Mouse (Mus musculus) kidney, postnatal 36 days (tissue): ENCODE results near the gene Nr3c2.

Source experiments
- DNase-seq, 2 experiments: peaks; one replicate each; pipeline ENCODE4 v3.0.0; 2021 to 2022; ENCODE audit warnings: mixed read lengths in 2 of 2

Gene Nr3c2

DNA sequence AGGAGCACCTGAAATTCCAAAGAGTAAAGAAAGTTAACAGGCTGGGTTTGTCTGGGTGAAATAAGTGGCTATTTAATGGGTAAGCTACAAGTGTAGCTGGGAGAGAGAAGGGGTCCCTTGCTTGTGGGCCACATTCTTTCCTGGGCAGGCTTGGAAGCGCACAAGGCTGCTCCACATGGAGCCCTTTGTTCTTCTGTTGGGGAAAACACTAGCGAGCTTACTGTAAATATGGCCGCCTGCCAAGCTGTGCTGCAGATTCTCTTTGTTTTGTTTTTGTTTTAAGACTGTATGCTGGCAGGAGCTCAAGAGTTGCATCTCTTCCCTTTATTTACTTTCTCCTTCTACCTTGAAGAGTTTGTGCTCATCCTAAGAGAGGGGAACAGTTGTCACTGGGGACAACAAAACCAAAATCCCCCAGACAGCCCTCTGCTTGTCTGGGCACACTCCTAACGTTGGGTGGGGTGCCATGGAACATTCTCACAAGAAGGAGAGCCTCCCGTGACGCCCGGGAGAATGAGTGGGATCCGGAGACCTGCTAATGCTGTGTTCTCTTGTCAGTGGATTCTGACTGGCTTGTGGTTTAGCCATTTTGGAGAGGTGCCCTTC is 73.8 kb downstream of the Nr3c2 start:
- DNase-seq: peak; percentile 25 to 65

DNA sequence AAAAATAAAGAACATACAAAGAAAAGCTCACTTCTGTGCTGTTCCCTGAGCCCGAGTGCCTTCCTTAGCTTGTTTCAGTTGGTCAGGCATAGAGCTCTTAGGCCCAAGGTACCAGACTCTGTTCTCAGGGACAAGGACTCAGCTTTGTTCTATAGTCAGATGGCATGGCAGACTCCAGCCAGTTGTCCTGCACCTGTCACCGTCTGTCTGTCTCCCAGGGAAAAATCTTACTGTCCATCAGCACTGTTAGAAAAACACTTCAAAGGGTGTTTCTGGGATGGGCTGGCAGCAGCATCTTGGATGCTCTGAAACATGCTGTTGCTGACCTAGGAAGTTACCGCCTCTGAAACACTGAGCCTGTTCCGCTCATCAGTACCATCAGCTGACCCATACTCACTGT is 78.7 kb downstream of the Nr3c2 start:
- no peak for DNase-seq

DNA sequence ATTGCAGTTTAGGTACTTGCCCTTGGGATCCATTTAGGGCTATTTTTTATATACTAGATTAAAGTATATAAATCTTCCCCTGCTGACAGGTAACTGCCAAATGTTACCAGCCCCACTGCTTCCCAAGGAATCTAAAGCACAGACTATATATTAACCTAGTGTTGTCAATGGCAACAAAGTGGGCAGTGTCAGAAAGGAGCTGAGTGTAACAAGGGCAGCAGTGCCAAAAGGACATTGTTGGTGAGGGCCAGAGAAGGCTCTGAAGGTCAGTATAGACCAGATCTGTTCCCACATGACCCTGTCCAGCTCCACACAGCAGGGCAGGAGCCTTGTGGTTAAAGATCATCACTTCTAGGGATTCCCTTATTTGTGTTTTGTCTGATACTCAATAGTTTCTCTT is 84.8 kb downstream of the Nr3c2 start:
- no peak for DNase-seq

DNA sequence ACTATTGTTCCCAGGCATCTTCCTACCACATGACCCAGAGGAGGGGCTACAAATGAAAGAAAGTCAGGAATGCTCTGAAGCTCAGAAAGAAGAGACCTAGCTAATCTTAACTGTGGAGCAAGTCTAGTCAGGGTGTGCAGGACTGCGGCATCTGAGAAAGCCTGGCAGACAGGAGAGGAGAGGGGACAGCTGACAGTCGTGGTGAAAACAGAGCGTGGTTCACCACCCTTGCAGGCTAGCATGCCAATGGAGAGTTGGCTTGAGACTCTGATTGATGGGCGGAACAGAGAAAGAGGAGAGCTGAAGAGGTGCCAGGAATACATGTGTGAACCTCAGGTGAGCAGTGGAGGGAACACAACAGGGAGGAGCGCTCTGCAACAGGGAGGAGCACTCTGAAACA is 85.6 kb downstream of the Nr3c2 start:
- DNase-seq: no peak

DNA sequence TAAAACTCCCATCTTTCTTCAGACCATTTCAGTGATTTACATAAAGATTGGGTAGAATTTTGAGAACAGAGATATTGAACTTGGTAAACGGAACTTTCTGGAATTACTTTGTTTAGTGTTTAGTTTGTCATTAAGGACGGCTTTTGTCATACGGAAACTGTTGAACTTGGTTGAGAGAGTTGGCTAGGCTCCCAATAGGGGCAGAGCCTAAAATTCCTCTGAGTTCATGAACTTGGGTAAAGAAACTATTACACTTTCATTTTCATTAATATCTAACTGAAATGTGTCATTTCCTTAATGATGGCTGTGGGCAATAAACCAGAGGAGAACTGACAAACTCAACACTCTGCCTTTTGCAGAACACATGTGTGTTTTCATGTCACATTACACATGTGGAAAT is 88.6 kb downstream of the Nr3c2 start:
- DNase-seq: peak; percentile 70 to 79

DNA sequence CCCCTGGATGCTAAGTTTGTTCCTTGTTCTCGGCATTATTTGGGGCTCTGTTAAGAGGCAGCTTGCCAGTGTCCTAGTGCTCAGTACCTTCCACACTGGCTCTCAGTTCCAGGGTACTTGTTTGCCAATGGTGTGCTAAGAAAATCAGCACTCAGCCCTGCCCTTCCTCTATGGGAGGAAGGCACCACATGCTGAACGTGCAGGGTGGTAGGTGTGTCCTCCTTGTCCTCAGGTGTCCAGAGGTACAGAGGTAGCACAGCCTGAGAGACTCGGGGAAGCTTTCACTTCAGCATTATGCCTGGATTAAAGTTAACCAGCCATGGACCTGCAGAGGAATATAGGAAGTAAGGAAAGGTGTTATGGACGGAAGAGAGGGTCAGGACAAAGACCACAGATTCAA is 99.0 kb downstream of the Nr3c2 start:
- DNase-seq: no peak

DNA sequence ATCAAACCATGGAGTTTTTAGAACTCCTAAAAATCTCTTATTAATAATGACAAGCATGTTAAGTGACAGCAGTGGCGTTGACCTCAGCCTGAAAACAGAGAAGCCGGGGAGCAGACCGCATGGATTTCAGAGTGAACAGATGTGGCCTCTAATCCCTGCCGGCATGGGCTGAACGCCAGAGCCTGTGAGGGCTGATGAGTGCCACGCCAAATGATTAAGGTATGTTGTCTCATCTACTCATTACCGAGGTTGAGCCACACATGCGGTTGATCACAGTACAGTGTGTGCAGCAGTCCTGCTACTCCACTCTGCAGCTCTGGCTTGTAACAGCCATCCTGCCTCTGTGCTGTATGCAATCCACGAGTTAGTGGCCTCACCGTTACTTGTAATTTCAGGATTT is 110.2 kb downstream of the Nr3c2 start:
- no peak for DNase-seq

DNA sequence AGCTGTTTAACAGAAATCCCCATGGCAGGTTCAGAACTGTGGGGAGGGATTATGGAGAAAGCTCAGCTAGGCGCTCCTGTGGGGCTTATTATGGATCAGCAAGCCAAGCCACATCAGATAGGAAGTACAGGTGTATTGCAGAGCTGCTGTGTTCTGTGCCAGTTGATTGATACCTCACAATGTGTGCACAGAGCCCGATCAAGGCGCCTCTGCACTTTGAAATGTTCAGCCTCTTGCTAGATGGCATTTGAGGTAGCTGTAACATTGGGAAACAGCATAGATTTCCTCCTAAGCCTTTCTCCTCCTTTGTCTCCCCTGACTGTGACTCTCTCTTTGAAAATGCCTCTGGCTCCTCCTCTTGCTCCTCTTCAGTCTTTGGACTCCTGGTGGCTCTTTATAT is 112.7 kb downstream of the Nr3c2 start:
- no peak for DNase-seq

DNA sequence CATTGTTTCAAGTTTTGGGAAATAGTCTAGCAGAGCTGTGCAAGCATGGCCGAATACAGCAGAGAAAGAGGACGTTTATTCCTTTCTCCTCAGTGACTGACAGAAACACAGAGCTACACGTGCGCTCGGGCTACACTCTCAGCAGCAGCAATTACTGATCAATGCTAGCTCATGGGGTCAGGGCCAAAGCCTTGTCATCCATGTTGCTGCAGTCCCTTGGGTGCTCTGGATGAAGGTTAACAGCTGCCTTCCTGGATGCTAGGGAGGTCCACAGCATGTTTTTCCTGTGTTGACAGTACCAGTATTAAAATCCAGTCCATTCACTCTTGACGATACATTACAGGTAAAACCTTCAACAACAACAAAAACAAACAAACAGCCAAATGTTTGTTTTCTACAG is 113.4 kb downstream of the Nr3c2 start:
- DNase-seq: no peak

DNA sequence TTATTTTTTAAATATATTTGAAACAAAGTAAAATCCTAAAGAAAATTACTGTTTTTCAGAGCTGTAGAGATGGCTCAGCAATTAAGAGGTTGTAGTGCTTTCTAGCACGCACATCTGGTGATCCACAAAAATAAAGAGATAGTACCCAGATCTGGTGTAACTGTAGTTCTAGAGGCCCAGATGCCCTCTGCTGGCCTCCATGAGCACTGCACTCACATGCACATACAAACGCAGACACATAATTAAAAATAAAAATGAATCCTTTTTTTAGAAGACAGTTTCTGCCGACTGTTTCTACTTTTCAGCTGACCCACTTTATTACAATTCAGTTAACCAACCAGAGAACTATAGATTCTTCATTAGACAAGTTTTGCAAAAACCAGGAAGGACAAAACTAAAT is 117.5 kb downstream of the Nr3c2 start:
- DNase-seq: peak in 1 of 2 experiments; percentile 19

DNA sequence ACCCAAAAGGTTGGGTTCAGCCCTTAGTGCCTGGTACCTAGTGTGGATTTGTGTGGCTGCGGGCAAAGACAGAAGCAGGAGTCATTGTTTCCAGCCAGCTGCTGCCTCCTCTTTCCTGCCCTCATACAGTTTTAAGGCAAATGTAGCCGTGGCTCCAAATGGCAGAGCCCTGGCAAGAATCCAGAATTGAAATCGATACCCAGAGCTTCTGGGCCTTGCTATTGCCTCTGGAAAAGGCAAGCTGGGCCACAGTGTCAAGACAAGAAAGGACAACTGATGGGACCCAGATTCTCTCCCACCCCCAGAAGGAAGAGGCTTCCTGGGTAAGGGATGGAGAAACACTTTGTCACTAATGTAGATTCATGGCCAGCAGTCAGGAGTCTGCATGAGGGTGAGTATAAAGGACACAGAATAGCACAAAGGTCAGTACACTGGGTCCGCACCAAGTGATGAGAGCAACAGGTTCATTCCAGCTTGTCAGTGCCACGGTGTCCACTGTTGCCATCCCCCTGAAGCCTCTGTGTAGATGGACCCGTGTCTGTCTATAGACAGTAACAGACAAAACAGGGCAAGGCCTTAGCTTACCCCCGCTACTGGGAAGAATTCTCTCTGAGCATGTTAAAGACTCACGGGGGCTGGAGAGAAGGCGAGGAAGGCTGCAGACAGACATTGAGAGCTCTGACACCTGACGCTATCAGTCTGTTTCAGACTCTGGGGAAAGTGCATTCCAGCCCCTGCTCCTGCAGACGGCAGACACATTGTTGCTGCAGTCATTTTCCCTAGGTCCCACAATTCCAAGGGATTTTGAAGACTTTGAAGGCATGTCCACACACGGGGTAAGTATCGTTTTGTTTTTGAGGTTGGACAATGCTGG is 124.8 kb downstream of the Nr3c2 start:
- DNase-seq: no peak

DNA sequence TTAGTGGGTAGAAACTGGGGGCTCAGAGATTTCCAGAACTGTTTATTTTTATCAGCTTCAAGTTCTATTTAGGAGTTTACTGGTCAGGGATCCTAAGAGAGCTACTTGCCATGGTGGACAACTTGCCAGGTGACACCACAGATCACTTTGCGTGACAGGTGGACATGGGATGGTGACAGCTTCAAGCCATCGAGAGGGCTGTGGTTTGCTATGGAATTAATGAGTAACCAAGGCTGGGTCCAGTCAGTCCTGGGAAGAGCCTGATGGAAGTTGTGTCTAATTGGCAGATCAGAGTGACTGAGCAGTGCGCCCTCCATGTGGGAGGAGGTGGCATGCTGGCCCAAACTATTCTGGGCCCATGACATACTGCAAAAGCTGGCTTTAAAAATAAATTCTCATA is 132.0 kb downstream of the Nr3c2 start:
- DNase-seq: no peak

DNA sequence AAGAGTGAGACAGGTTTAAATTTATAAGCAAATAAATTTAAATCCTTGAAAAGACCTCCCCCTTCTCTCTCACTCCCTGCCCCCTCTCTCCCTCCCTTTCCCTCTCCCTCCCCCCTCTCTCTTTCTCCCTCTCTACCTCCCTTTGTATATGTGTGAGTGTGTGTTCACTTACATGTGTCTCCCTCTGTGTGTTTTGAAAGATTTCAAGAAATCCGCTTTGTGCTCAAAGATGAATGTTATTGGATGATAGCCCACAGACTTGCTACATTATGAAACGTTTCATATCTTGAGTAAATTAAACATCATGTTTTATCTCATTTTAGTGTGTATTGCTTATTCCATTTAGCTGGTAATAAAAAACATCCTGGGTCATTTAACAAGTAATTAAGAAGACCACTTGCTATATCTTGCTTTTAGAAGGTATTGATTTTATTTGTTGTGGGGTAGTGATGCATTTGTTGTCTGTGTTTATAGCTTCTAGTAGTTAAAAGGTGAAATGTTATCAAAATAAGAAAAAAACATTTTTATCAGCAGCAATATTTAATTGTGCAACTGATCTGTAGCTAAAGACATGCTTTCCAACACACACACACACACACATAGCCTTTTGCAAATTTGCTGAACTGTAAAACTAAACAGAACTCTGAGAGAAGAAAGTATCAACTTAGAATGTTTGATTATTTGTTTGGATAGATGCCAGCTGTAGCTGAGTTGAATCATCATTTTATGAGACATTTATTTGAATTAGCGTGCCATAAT is 134.6 kb downstream of the Nr3c2 start:
- DNase-seq: no peak

DNA sequence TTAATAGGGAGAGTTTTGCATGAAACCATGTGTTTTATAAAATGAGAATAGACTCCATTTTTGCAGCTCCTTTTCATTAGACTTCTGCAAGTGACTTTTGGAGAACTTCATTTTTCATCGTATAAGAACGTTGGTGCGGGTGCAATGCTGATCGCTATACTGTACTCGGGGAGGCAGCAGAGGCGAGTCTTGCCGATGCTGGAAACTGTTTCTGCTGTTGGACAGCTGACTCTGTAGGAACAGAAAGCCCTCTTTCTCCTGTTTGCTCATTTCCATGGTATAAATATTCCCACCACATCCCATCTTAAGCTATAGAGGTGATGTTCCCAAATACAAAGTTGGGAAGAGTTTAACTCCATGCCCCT is 135.2 kb downstream of the Nr3c2 start:
- DNase-seq: no peak

DNA sequence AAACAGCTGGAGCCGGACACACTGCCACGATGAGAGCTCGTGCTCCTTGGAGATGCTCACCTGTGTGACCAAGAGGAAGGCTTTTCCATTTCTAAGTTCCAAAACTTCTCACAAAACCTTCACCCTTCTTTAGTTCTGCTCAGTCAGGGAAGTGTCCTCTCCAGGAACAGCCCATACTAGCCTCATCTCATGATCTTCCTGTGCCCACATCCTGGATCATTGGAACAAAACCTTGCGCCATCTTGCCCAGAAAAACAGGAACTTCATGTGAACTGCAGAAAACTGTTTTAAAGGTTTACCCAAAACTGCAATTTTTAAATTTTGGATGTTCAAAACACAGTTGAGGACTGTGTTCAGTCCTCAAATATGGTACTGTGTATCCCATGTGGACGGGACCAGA is 142.0 kb downstream of the Nr3c2 start:
- DNase-seq: no peak

DNA sequence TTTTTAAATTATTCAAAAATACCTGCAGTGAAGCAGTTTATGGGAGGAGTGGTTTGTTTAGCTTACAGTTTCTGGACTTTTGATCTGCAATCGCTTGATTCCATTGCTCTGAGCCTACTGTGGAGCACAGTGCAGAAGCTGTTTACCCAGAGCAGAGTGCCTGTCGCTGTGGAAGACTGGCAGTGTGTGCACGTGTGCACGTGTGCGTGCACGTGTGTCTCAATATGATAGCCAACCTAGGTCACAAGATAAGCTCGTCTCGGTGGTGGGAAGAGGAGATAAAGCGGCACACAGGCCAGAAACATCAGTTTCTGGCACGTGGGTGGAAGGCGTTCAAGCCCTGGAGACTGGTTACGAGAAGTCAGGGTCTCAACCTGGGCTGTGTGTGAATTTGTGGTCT is 145.6 kb downstream of the Nr3c2 start:
- DNase-seq: no peak

DNA sequence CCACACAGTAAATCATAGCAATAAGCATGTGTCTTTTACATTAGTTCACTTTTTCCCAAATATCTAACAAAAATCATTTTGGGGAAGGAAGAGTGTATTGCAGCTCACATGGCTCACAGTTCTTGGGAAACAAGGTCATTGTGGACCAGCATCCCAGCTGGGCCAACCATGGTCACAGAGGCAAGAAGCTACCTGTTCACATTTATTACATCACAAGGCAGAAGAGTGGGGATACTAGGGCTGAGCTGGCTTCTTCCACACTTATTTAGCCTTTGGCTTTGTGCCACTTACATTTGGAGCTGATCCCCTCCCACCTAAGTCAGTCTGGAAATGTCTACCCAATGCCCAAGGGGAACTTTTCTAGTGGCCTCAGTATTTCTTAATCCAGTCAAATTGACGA is 146.5 kb downstream of the Nr3c2 start:
- no peak for DNase-seq

DNA sequence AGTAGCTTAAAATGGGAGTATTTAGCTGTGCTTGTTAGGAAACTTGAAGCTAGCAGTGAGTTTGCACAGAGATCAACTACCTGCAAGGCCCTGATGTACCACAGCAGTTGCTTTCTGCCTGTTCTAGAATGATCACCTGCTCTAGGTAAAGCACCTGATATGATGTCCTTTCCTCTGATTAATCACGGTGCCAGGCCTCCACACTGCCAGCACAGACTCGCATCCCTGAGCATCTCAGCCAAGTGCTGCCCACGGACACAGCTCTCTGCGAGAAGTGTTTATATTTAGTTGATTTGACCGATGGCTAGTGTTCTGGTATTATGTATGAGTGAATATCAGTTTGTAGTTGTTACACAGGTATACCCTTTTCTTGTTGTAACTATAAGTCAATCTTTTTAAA is 147.0 kb downstream of the Nr3c2 start:
- DNase-seq: no peak

DNA sequence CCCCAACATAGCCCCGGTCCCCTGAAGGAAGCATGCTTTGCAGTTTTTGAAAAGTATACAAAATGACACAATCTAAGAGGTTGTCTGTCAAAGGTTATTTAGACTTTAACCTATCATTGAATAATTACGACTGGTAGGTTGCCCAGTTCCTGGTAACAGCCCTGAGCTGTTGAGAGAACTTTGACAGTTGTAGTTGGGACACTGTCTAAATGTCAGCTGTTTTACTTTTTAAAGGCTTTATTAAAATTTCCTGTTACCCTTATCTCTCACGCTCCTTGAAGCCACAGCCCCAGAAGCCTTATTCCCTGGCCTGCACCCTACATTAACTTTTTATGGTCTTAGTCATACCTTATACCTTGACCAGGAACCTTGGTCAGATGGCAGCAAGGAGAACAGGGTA is 147.5 kb downstream of the Nr3c2 start:
- no peak for DNase-seq

DNA sequence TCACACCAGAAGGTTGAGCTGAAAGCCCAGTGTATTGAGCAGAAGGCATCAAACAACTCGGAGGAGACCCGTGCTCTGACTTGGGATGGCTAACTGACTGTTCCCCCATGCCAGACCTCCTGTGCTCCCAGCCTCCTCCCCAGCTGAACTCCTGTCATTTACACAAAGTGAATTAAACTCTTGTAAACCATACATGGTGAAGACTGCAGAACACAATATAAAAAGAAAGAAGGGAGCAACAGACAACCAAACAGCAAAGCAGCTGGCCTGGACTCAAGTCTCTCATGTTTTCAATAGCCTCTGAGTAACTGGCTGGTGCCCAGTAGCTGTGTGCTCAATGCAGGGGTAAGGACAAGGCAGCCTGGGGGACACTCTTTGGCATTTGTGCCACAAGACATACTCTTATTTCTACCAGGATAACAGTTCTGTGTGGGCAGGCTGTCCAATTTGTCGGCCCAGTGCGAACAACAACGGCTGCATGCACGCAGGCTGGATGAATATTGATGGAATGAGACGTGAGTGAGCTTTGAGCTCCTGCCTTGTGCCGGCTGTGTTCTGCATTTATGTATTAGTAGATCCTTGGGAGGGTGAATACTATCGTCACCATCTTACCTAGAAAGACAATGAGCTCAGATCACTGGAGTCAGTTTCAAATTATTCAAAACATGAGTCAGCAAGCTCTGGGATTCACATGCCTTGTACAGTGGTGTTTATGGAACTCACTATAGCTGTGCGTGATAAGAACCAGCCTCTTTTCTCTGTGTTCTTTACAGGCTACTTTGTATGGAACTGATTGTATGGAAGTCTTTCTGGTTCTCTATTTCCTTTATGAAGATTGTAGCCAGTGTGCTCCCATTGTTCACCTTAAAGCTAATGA is 152.4 kb downstream of the Nr3c2 start:
- no peak for DNase-seq

DNA sequence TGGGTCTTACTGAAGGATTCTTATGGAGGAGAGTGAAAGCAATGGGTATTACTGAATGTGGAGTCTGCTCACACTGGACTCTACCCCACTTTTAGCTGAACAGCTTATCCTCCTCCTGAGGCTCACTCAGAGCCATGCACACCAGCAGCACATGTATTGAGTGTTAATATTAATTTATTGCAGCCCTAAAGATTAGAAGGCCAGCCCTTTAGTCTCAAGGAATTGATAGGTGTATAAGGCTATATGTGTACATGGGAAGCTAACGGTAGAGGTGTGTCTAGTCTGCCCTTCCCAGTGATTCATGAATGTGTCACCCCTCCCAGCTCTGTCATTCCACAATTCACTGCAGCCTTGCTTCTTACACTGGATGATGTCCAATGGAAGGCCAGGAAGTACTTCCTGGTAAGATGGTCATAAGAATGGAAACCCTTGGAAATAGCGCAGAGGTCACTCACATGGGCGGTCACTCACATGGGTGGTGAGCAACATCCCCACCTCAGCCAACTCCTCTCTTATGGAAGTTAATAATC is 156.3 kb downstream of the Nr3c2 start:
- DNase-seq: no peak

DNA sequence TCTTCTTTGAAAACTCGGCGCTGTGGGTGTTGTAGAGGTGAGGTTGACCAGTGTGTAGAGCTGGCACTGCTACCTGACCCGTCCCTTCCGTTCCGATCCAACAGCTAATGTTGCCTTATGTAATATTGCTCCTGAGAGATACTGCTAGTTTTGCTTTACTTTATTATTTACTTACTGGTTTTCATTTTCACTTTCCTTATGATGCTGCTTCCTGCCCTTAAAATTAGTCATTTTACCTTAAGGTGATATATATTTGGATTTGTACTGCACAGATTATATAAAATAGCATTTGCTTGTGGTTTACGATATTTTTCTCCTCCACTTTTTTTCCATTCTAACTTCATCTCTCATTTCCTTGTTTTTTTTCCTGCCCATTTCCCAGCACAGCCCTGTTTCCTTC is 157.6 kb downstream of the Nr3c2 start:
- no peak for DNase-seq

DNA sequence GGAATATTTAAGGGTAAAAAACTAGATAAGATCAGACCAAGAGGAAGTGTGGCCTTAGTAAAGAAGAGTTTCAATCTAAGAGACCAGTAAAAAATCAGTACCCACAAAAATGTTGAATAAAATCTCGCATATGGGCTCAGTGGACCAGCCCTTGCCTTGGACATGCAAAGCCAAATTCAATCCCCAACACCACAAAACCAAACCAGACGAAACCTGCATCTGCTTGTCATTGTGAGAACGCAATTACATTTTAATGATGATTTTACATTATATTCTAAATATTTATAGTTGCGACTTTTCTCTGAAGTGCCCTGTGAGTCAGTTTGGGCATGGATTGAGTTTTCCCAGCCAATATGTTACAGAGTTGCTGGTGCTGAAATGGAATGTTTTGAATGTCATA is 183.4 kb downstream of the Nr3c2 start:
- DNase-seq: no peak
